Mouse (Mus musculus): ENCODE measurements around the gene Gm3542. TPM values are rescaled to one million over a fixed set of nuclear protein-coding genes. Genes with fewer than 3 reads are reported as not detected.

Gene Gm3542
- not detected in 2 replicates for polyA plus RNA-seq (2012; rRNA removed)

DNA sequence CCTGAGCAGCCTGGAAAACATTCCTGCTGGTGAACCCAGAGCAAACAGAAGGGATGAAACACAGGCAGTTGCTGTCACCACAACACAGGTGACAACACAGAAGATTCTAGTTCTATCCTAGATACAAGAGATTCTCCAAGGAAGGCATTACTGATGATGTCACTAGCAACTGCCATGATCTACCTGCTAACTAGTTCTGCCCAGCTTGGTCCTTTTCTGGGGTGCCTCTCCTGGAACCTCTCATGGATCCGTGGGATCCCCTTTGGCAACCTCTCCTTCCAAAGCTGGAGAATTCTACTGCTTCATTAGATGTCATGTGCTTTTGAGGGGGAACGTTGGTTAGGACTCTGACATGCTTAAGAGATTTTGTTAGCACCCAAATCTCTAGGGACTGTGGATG, at the start of gene Gm3542:
Gene Gm3542 (minus strand): TSS at position 101 of the 400 bp plus-strand sequence.

Other genes with a start within 250 kb of the Gm3542 start
- not detected in 2 replicates for gene Gm8279, start 203.4 kb downstream of the Gm3542 start, polyA plus RNA-seq (2012; rRNA removed)
- gene Gm3317, start 170.4 kb downstream of the Gm3542 start, polyA plus RNA-seq (2012; rRNA removed) = not detected in 2 replicates
- gene Gm8271, start 149.1 kb downstream of the Gm3542 start, polyA plus RNA-seq (2012; rRNA removed) = not detected in 2 replicates
- gene Gm3526, start 74.3 kb downstream of the Gm3542 start, polyA plus RNA-seq (2012; rRNA removed) = not detected in 2 replicates
- not detected in 2 replicates for gene Gm3500, start 54.1 kb upstream of the Gm3542 start, polyA plus RNA-seq (2012; rRNA removed)
- 0.16 TPM in 1 of 2 replicates, not detected in the other for gene Gm3194, start 120.5 kb upstream of the Gm3542 start, polyA plus RNA-seq (2012; rRNA removed)
- gene Gm8246, start 142.9 kb upstream of the Gm3542 start, polyA plus RNA-seq (2012; rRNA removed) = not detected in 2 replicates
- not detected in 2 replicates for gene Gm3187, start 149.3 kb upstream of the Gm3542 start, polyA plus RNA-seq (2012; rRNA removed)
- not detected in 2 replicates for gene Gm3488, start 166.7 kb upstream of the Gm3542 start, polyA plus RNA-seq (2012; rRNA removed)
- gene Gm3532, start 203.6 kb upstream of the Gm3542 start, polyA plus RNA-seq (2012; rRNA removed) = not detected in 2 replicates